Mouse (Mus musculus): ENCODE measurements around the gene Fktn. TPM values are rescaled to one million over a fixed set of nuclear protein-coding genes. Genes with fewer than 3 reads are reported as not detected.
"Not testable (repeated sequence)": the region's sequence is repeated elsewhere in the genome, so short reads cannot be mapped to it uniquely, and the experiment has no call there.

The Fktn gene
- 23.2 and 23.5 TPM in 2 replicates for polyA plus RNA-seq (2012; rRNA removed)

- no peak for TF ChIP-seq CTCF (IDR thresholded peaks at IDR 0.05; ENCODE audit: extremely low read depth, insufficient read depth, low read length)
- H3K4me1 ChIP-seq (ENCODE audit: control insufficient read depth, insufficient read depth, low read length): no peaks in the 10 kb centered on the region
- peak within 1 kb of the TSS; percentile 93 for H3K4me3 ChIP-seq (ENCODE audit: insufficient read depth, low read length)
- peak within 1 kb of the TSS; percentile 57 for H3K27ac ChIP-seq (ENCODE audit: insufficient read depth, low read length)
Observed at GRCm38 (mm10) chr4:53713704-53714050, at the start of gene Fktn. Fktn (plus strand) TSS chr4:53713998.

GRCm38 (mm10) chr4:53682092-53682491 is 31.7 kb upstream of the Fktn start:
- Histone ChIP-seq H3K4me1 (ENCODE audit: control insufficient read depth, insufficient read depth, low read length) (no peaks in the 10 kb centered on the region), H3K4me3 (ENCODE audit: insufficient read depth, low read length) (no peak overlapping the region), H3K27ac (ENCODE audit: insufficient read depth, low read length) (no peak overlapping the region)
- TF ChIP-seq CTCF (IDR thresholded peaks at IDR 0.05; ENCODE audit: extremely low read depth, insufficient read depth, low read length): no peak
- TF ChIP-seq POLR2A (IDR thresholded peaks at IDR 0.05; ENCODE audit: extremely low read depth, insufficient read depth, low read length): no peak

GRCm38 (mm10) chr4:53688965-53689364 is 24.8 kb upstream of the Fktn start:
- no peak for TF ChIP-seq CTCF (IDR thresholded peaks at IDR 0.05; ENCODE audit: extremely low read depth, insufficient read depth, low read length)
- TF ChIP-seq POLR2A (IDR thresholded peaks at IDR 0.05; ENCODE audit: extremely low read depth, insufficient read depth, low read length): no peak
- no peak overlapping the region for H3K4me3 ChIP-seq (ENCODE audit: insufficient read depth, low read length)
- no peaks in the 10 kb centered on the region for H3K4me1 ChIP-seq (ENCODE audit: control insufficient read depth, insufficient read depth, low read length)
- H3K27ac ChIP-seq (ENCODE audit: insufficient read depth, low read length): no peak overlapping the region

- Histone ChIP-seq H3K4me3 (ENCODE audit: insufficient read depth, low read length) (no peak overlapping the region), H3K27ac (ENCODE audit: insufficient read depth, low read length) (no peak overlapping the region), H3K4me1 (ENCODE audit: control insufficient read depth, insufficient read depth, low read length) (no peaks in the 10 kb centered on the region)
- no peak for TF ChIP-seq POLR2A (IDR thresholded peaks at IDR 0.05; ENCODE audit: extremely low read depth, insufficient read depth, low read length)
- no peak for TF ChIP-seq CTCF (IDR thresholded peaks at IDR 0.05; ENCODE audit: extremely low read depth, insufficient read depth, low read length)
Observed at GRCm38 (mm10) chr4:53691418-53691817, 22.4 kb upstream of the Fktn start.

- H3K4me3 ChIP-seq (ENCODE audit: insufficient read depth, low read length); H3K27ac ChIP-seq (ENCODE audit: insufficient read depth, low read length); H3K4me1 ChIP-seq (ENCODE audit: control insufficient read depth, insufficient read depth, low read length): not testable (repeated sequence)
Observed at GRCm38 (mm10) chr4:53709166-53709565, 4.6 kb upstream of the Fktn start.

GRCm38 (mm10) chr4:53710021-53710420 is 3.8 kb upstream of the Fktn start:
- no peaks in the 10 kb centered on the region for H3K4me1 ChIP-seq (ENCODE audit: control insufficient read depth, insufficient read depth, low read length)
- no peak for TF ChIP-seq CTCF (IDR thresholded peaks at IDR 0.05; ENCODE audit: extremely low read depth, insufficient read depth, low read length)
- no peak for TF ChIP-seq POLR2A (IDR thresholded peaks at IDR 0.05; ENCODE audit: extremely low read depth, insufficient read depth, low read length)
- H3K27ac ChIP-seq (ENCODE audit: insufficient read depth, low read length): no peak overlapping the region
- no peak overlapping the region for H3K4me3 ChIP-seq (ENCODE audit: insufficient read depth, low read length)

- TF ChIP-seq CTCF (IDR thresholded peaks at IDR 0.05; ENCODE audit: extremely low read depth, insufficient read depth, low read length): no peak
- TF ChIP-seq POLR2A (IDR thresholded peaks at IDR 0.05; ENCODE audit: extremely low read depth, insufficient read depth, low read length): no peak
- Histone ChIP-seq H3K4me1 (ENCODE audit: control insufficient read depth, insufficient read depth, low read length) (no peaks in the 10 kb centered on the region), H3K4me3 (ENCODE audit: insufficient read depth, low read length) (no peak overlapping the region), H3K27ac (ENCODE audit: insufficient read depth, low read length) (no peak overlapping the region)
Observed at GRCm38 (mm10) chr4:53710555-53711328, 3.1 kb upstream of the Fktn start.

GRCm38 (mm10) chr4:53714051-53714814 is 435 bp downstream of the Fktn start:
- H3K4me1 ChIP-seq (ENCODE audit: control insufficient read depth, insufficient read depth, low read length): no peaks in the 10 kb centered on the region
- H3K4me3 ChIP-seq (ENCODE audit: insufficient read depth, low read length): peak overlapping the region; percentile 93
- peak overlapping the region; percentile 57 for H3K27ac ChIP-seq (ENCODE audit: insufficient read depth, low read length)
- TF ChIP-seq POLR2A (IDR thresholded peaks at IDR 0.05; ENCODE audit: extremely low read depth, insufficient read depth, low read length): peak; percentile 71
- TF ChIP-seq CTCF (IDR thresholded peaks at IDR 0.05; ENCODE audit: extremely low read depth, insufficient read depth, low read length): no peak

GRCm38 (mm10) chr4:53715977-53716376 is 2.2 kb downstream of the Fktn start:
- Histone ChIP-seq H3K4me1 (ENCODE audit: control insufficient read depth, insufficient read depth, low read length) (no peaks in the 10 kb centered on the region), H3K27ac (ENCODE audit: insufficient read depth, low read length) (no peak overlapping the region), H3K4me3 (ENCODE audit: insufficient read depth, low read length) (no peak overlapping the region)
- TF ChIP-seq CTCF (IDR thresholded peaks at IDR 0.05; ENCODE audit: extremely low read depth, insufficient read depth, low read length): peak; percentile 21; the same call in 1 of the 2 replicates
- TF ChIP-seq POLR2A (IDR thresholded peaks at IDR 0.05; ENCODE audit: extremely low read depth, insufficient read depth, low read length): no peak

GRCm38 (mm10) chr4:53717546-53717945 is 3.7 kb downstream of the Fktn start:
- Histone ChIP-seq H3K4me1 (ENCODE audit: control insufficient read depth, insufficient read depth, low read length) (no peaks in the 10 kb centered on the region), H3K27ac (ENCODE audit: insufficient read depth, low read length) (no peak overlapping the region)
- no peak for TF ChIP-seq CTCF (IDR thresholded peaks at IDR 0.05; ENCODE audit: extremely low read depth, insufficient read depth, low read length)
- TF ChIP-seq POLR2A (IDR thresholded peaks at IDR 0.05; ENCODE audit: extremely low read depth, insufficient read depth, low read length): no peak

More at GRCm38 (mm10) chr4:53717546-53717945, 3.7 kb downstream of the Fktn start:
- no peak overlapping the region for H3K4me3 ChIP-seq (ENCODE audit: insufficient read depth, low read length)
